ENCODE assay signal across 8 mouse cellular contexts in genomic region chr3:95161041-95161551, GRCm38 (mm10). TPM values are rescaled to one million over a fixed set of nuclear protein-coding genes. Genes with fewer than 3 reads are reported as not detected.
A peak's percentile ranks its signal among the peaks of the same experiment; 100 is the strongest.
DNase-seq lines count a peak whose midpoint lies in the region; ATAC-seq and TF ChIP-seq lines count a peak whose summit lies in the region.

No protein-coding gene starts in this region.

- no peak for TF ChIP-seq CTCF in intestine, postnatal 0 days (IDR thresholded peaks at IDR 0.05; ENCODE audit: low read depth)
- no peak for TF ChIP-seq CTCF in midbrain, postnatal 0 days (IDR thresholded peaks at IDR 0.05)

- H3K27ac ChIP-seq in kidney, embryonic 14.5 days (ENCODE audit: low read depth, low read length): no peak overlapping the region
- peak overlapping the region; percentile 81 for H3K27ac ChIP-seq in forebrain, embryonic 10.5 days
- no peak overlapping the region for H3K27ac ChIP-seq in intestine, postnatal 0 days (ENCODE audit: low read depth, low read length)
- H3K27ac ChIP-seq in midbrain, postnatal 0 days (ENCODE audit: low read depth, low read length): peak overlapping the region; percentile 79

- 0 out of 2 replicates have a peak, but pooled peaks cover 3% of the 10 kb centered on the region for H3K27me3 ChIP-seq in kidney, embryonic 14.5 days (ENCODE audit: control insufficient read depth, insufficient read depth, low read length)
- peaks cover 48% of the 10 kb centered on the region for H3K27me3 ChIP-seq in forebrain, embryonic 10.5 days (ENCODE audit: poor library complexity, severe bottlenecking)
- H3K27me3 ChIP-seq in intestine, postnatal 0 days (replicated peaks; ENCODE audit: control insufficient read depth, insufficient read depth, low read length): peaks cover 8% of the 10 kb centered on the region; the same call in 1 of the 2 replicates
- H3K27me3 ChIP-seq in midbrain, postnatal 0 days (ENCODE audit: insufficient read depth, low read length): no peaks in the 10 kb centered on the region

- peaks cover 16% of the 10 kb centered on the region; the same call in 1 of the 2 replicates for H3K4me1 ChIP-seq in kidney, embryonic 14.5 days (ENCODE audit: control insufficient read depth, insufficient read depth, low read length)
- peaks cover 45% of the 10 kb centered on the region for H3K4me1 ChIP-seq in forebrain, embryonic 10.5 days
- peaks cover 5% of the 10 kb centered on the region; the same call in 1 of the 2 replicates for H3K4me1 ChIP-seq in intestine, postnatal 0 days (replicated peaks; ENCODE audit: control insufficient read depth, insufficient read depth, low read length)
- peaks cover 30% of the 10 kb centered on the region for H3K4me1 ChIP-seq in midbrain, postnatal 0 days (ENCODE audit: insufficient read depth, low read length)

- WGBS in kidney, embryonic 14.5 days: 2% methylated on average over 29 of the region's 30 CpGs
- WGBS in forebrain, embryonic 10.5 days: under 1% methylated on average over 30 of the region's 30 CpGs
- 4% methylated on average over 30 of the region's 30 CpGs for WGBS in intestine, postnatal 0 days
- WGBS in midbrain, postnatal 0 days: 2% methylated on average over 25 of the region's 30 CpGs

- peak overlapping the region; percentile 90 for H3K4me2 ChIP-seq in kidney, embryonic 14.5 days (replicated peaks; ENCODE audit: low read depth, low read length)
- peak overlapping the region; percentile 97 for H3K4me2 ChIP-seq in intestine, postnatal 0 days (replicated peaks; ENCODE audit: low read depth)
- peak overlapping the region; percentile 76 for H3K4me2 ChIP-seq in midbrain, postnatal 0 days (ENCODE audit: low read depth, low read length, poor library complexity, severe bottlenecking)

- H3K36me3 ChIP-seq in kidney, embryonic 14.5 days (ENCODE audit: control insufficient read depth, insufficient read depth, low read length): peaks cover 6% of the 10 kb centered on the region; the same call in 1 of the 2 replicates
- H3K36me3 ChIP-seq in forebrain, embryonic 10.5 days (replicated peaks): peaks cover 19% of the 10 kb centered on the region
- H3K36me3 ChIP-seq in intestine, postnatal 0 days (ENCODE audit: control insufficient read depth, insufficient read depth): no peaks in the 10 kb centered on the region
- H3K36me3 ChIP-seq in midbrain, postnatal 0 days (ENCODE audit: insufficient read depth, low read length): peaks cover 4% of the 10 kb centered on the region

- H3K9me3 ChIP-seq in kidney, embryonic 14.5 days (ENCODE audit: control insufficient read depth, low read length): no peaks in the 10 kb centered on the region
- H3K9me3 ChIP-seq in forebrain, embryonic 10.5 days: no peaks in the 10 kb centered on the region
- no peaks in the 10 kb centered on the region for H3K9me3 ChIP-seq in intestine, postnatal 0 days (ENCODE audit: control insufficient read depth)
- H3K9me3 ChIP-seq in midbrain, postnatal 0 days (ENCODE audit: low read length): no peaks in the 10 kb centered on the region

- peak overlapping the region; percentile 72 for H3K9ac ChIP-seq in kidney, embryonic 14.5 days (ENCODE audit: low read depth, low read length)
- H3K9ac ChIP-seq in intestine, postnatal 0 days (ENCODE audit: low read depth, low read length): peak overlapping the region; percentile 40; the same call in 1 of the 2 replicates
- peak overlapping the region; percentile 80 for H3K9ac ChIP-seq in midbrain, postnatal 0 days (replicated peaks; ENCODE audit: low read length, poor library complexity, severe bottlenecking)

- peak; percentile 44 for ATAC-seq in kidney, embryonic 14.5 days (ENCODE audit: low FRiP score, low TSS enrichment)
- ATAC-seq in intestine, postnatal 0 days: no peak
- peak; percentile 31 for ATAC-seq in midbrain, postnatal 0 days (ENCODE audit: low FRiP score)

- H3K4me3 ChIP-seq in kidney, embryonic 14.5 days (ENCODE audit: low read length): peak overlapping the region; percentile 76
- H3K4me3 ChIP-seq in forebrain, embryonic 10.5 days: peak overlapping the region; percentile 65
- peak overlapping the region; percentile 69 for H3K4me3 ChIP-seq in intestine, postnatal 0 days (ENCODE audit: low read depth, low read length)
- H3K4me3 ChIP-seq in midbrain, postnatal 0 days (ENCODE audit: low read depth, low read length): peak overlapping the region; percentile 85

- no peak for DNase-seq in kidney, postnatal 25 days
- DNase-seq in ZHBTc4 (ENCODE audit: low read depth, low spot score): peak; percentile 37
- peak; percentile 40 for DNase-seq in forebrain, embryonic 10.5 days (ENCODE audit: extremely low spot score, low spot score)
- DNase-seq in midbrain, postnatal 0 days (ENCODE audit: low spot score): no peak
- no peak for DNase-seq in layer of hippocampus, postnatal 36 days
- DNase-seq in yolk sac, embryonic 10.5 days (ENCODE audit: low spot score): no peak

RNA-seq across cellular contexts. Expression of gene Sema6c, which starts 0.8 kb away (rescaled TPM):
- polyA plus RNA-seq in kidney, embryonic 14.5 days (2014; fragmentation: Nextera tagmentation; extraction: Ambion mirVana): 5.3 and 5.8 TPM in 2 replicates
- 3.9 and 4.2 TPM in 2 replicates for polyA plus RNA-seq in forebrain, embryonic 10.5 days (2016; fragmentation: Nextera tagmentation; extraction: Ambion mirVana)
- 1.0 and 1.3 TPM in 2 replicates for polyA plus RNA-seq in intestine, postnatal 0 days (2015; fragmentation: Nextera tagmentation; extraction: Ambion mirVana)
- total RNA-seq in midbrain, postnatal 0 days (2014; rRNA removed): 126 and 148 TPM in 2 replicates
- polyA plus RNA-seq in midbrain, postnatal 0 days (2015; fragmentation: Nextera tagmentation; extraction: Ambion mirVana): 17.1 and 18.4 TPM in 2 replicates
- total RNA-seq in layer of hippocampus, postnatal 36 days (2021): 10 to 100 TPM; 36.1 to 41.0 TPM

RNA-seq across cellular contexts. Expression of gene Tnfaip8l2, which starts 18.9 kb away (rescaled TPM):
- polyA plus RNA-seq in kidney, embryonic 14.5 days (2014; fragmentation: Nextera tagmentation; extraction: Ambion mirVana): 2.1 TPM in 2 replicates
- 1.4 and 1.5 TPM in 2 replicates for polyA plus RNA-seq in forebrain, embryonic 10.5 days (2016; fragmentation: Nextera tagmentation; extraction: Ambion mirVana)
- polyA plus RNA-seq in intestine, postnatal 0 days (2015; fragmentation: Nextera tagmentation; extraction: Ambion mirVana): 3.6 and 4.7 TPM in 2 replicates
- total RNA-seq in midbrain, postnatal 0 days (2014; rRNA removed): 0.93 and 1.2 TPM in 2 replicates
- 2.2 and 2.8 TPM in 2 replicates for polyA plus RNA-seq in midbrain, postnatal 0 days (2015; fragmentation: Nextera tagmentation; extraction: Ambion mirVana)
- total RNA-seq in layer of hippocampus, postnatal 36 days (2021): 1 to 10 TPM; 1.2 to 1.6 TPM

RNA-seq across cellular contexts. Expression of gene Lysmd1, which starts 27.2 kb away (rescaled TPM):
- polyA plus RNA-seq in kidney, embryonic 14.5 days (2014; fragmentation: Nextera tagmentation; extraction: Ambion mirVana): 6.9 and 9.1 TPM in 2 replicates
- 12.6 and 13.3 TPM in 2 replicates for polyA plus RNA-seq in forebrain, embryonic 10.5 days (2016; fragmentation: Nextera tagmentation; extraction: Ambion mirVana)
- 7.1 and 7.5 TPM in 2 replicates for polyA plus RNA-seq in intestine, postnatal 0 days (2015; fragmentation: Nextera tagmentation; extraction: Ambion mirVana)
- 35.3 and 42.2 TPM in 2 replicates for total RNA-seq in midbrain, postnatal 0 days (2014; rRNA removed)
- polyA plus RNA-seq in midbrain, postnatal 0 days (2015; fragmentation: Nextera tagmentation; extraction: Ambion mirVana): 50.9 and 51.9 TPM in 2 replicates
- total RNA-seq in layer of hippocampus, postnatal 36 days (2021): 10 to 100 TPM; 16.8 to 18.1 TPM

RNA-seq across cellular contexts. Expression of gene Scnm1, which starts 27.3 kb away (rescaled TPM):
- 69.6 and 84.7 TPM in 2 replicates for polyA plus RNA-seq in kidney, embryonic 14.5 days (2014; fragmentation: Nextera tagmentation; extraction: Ambion mirVana)
- 75.8 and 80.7 TPM in 2 replicates for polyA plus RNA-seq in forebrain, embryonic 10.5 days (2016; fragmentation: Nextera tagmentation; extraction: Ambion mirVana)
- 49.3 and 54.8 TPM in 2 replicates for polyA plus RNA-seq in intestine, postnatal 0 days (2015; fragmentation: Nextera tagmentation; extraction: Ambion mirVana)
- 47.6 and 60.4 TPM in 2 replicates for total RNA-seq in midbrain, postnatal 0 days (2014; rRNA removed)
- 69.6 and 82.7 TPM in 2 replicates for polyA plus RNA-seq in midbrain, postnatal 0 days (2015; fragmentation: Nextera tagmentation; extraction: Ambion mirVana)
- total RNA-seq in layer of hippocampus, postnatal 36 days (2021): 10 to 100 TPM; 49.5 to 50.4 TPM

RNA-seq across cellular contexts. Expression of gene Tmod4, which starts 36.8 kb away (rescaled TPM):
- polyA plus RNA-seq in kidney, embryonic 14.5 days (2014; fragmentation: Nextera tagmentation; extraction: Ambion mirVana): 1.5 and 1.7 TPM in 2 replicates
- 0.77 and 1.00 TPM in 2 replicates for polyA plus RNA-seq in forebrain, embryonic 10.5 days (2016; fragmentation: Nextera tagmentation; extraction: Ambion mirVana)
- 0.44 and 0.73 TPM in 2 replicates for polyA plus RNA-seq in intestine, postnatal 0 days (2015; fragmentation: Nextera tagmentation; extraction: Ambion mirVana)
- not detected in 2 replicates for total RNA-seq in midbrain, postnatal 0 days (2014; rRNA removed)
- 0.41 and 0.49 TPM in 2 replicates for polyA plus RNA-seq in midbrain, postnatal 0 days (2015; fragmentation: Nextera tagmentation; extraction: Ambion mirVana)
- 1 to 10 TPM in 1 of 2 experiments, under 1 TPM in 1; 0.96 to 1.1 TPM for total RNA-seq in layer of hippocampus, postnatal 36 days (2021)

Comparison
In these comparisons a context has a peak if more than half of its experiments do, and no peak if none do; other contexts are left out.
1. H3K27ac ChIP-seq: peak in forebrain, embryonic 10.5 days (single experiment) and midbrain, postnatal 0 days (single experiment); none in kidney, embryonic 14.5 days (single experiment) and intestine, postnatal 0 days (single experiment).
2. DNase-seq: peak in ZHBTc4 (single experiment) and forebrain, embryonic 10.5 days (single experiment); none in kidney, postnatal 25 days (0 of 2), midbrain, postnatal 0 days (single experiment), layer of hippocampus, postnatal 36 days (0 of 2) and yolk sac, embryonic 10.5 days (single experiment).
3. Peak in every context shown above with its lines, with median percentiles within 50 percentile points of each other: H3K4me2 ChIP-seq, H3K4me3 ChIP-seq and H3K9ac ChIP-seq.